Mouse (Mus musculus): ENCODE measurements around the gene Nhsl1.

DNA sequence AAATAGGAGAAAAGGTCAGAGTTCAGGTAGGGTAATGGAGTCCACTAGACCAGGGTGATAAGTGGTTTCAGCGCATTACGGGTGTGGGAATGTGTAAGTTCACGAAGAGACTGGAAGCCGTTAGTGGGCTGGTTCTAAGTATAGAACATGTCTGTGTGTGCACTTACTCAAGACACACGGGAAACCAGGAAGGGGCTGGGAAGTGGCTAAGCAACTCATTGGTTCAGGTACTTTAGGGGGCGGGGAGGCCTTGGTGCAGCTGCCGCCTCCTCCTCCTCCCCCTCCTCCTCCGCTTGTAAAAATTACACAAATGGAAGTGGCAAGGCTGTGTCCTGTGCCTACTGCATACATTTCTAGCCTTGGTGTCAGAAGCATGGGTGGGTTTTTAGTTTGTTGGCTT, 213.5 kb downstream of the Nhsl1 start:
- TF ChIP-seq CTCF (IDR thresholded peaks at IDR 0.05; ENCODE audit: borderline replicate concordance, insufficient read depth, low read depth, low read length), result no peak
- TF ChIP-seq POLR2A (IDR thresholded peaks at IDR 0.05; ENCODE audit: borderline replicate concordance, insufficient read depth, low read length), result no peak

Data from cerebellum, adult 2 months (tissue).